Mouse (Mus musculus) B cell, adult 2 months (primary cell): ENCODE results near the gene Npr3.
"Not testable (repeated sequence)": the region's sequence is repeated elsewhere in the genome, so short reads cannot be mapped to it uniquely, and the experiment has no call there.

Experiments used
- DNase-seq, 2 experiments: peaks; one replicate each; pipeline ENCODE4 v3.0.0; 2022

Npr3 gene

GRCm38 (mm10) chr15:11881822-11882221, 25.3 kb downstream of the Npr3 start:
- DNase-seq: no peak

GRCm38 (mm10) chr15:11878334-11878733, 28.8 kb downstream of the Npr3 start:
- DNase-seq: no peak

GRCm38 (mm10) chr15:11877273-11877672, 29.8 kb downstream of the Npr3 start:
- no peak for DNase-seq

GRCm38 (mm10) chr15:11866918-11867317, 40.2 kb downstream of the Npr3 start:
- no peak for DNase-seq

- DNase-seq: no peak
Observed at GRCm38 (mm10) chr15:11863540-11863818, 43.6 kb downstream of the Npr3 start.

GRCm38 (mm10) chr15:11862785-11863539, 44.1 kb downstream of the Npr3 start:
- no peak for DNase-seq

GRCm38 (mm10) chr15:11862253-11862652, 44.8 kb downstream of the Npr3 start:
- DNase-seq: no peak

- DNase-seq: no peak
Observed at GRCm38 (mm10) chr15:11860259-11860658, 46.8 kb downstream of the Npr3 start.

GRCm38 (mm10) chr15:11859829-11860228, 47.3 kb downstream of the Npr3 start:
- DNase-seq: no peak

- DNase-seq: no peak
Observed at GRCm38 (mm10) chr15:11858411-11858810, 48.7 kb downstream of the Npr3 start.

GRCm38 (mm10) chr15:11845204-11846062, 61.7 kb downstream of the Npr3 start:
- DNase-seq: no peak

- no peak for DNase-seq
Observed at GRCm38 (mm10) chr15:11844115-11844514, 63.0 kb downstream of the Npr3 start.

GRCm38 (mm10) chr15:11841828-11842227, 65.3 kb downstream of the Npr3 start:
- no peak for DNase-seq

- no peak for DNase-seq
Observed at GRCm38 (mm10) chr15:11835913-11836312, 71.2 kb downstream of the Npr3 start.

GRCm38 (mm10) chr15:11822347-11822746, 84.7 kb downstream of the Npr3 start:
- DNase-seq: not testable (repeated sequence)

- DNase-seq: no peak
Observed at GRCm38 (mm10) chr15:11815551-11815950, 91.5 kb downstream of the Npr3 start.

GRCm38 (mm10) chr15:11803576-11803975, 103.5 kb downstream of the Npr3 start:
- DNase-seq: no peak

- DNase-seq: no peak
Observed at GRCm38 (mm10) chr15:11801863-11802722, 105.0 kb downstream of the Npr3 start.

GRCm38 (mm10) chr15:11794632-11795031, 112.5 kb downstream of the Npr3 start:
- no peak for DNase-seq
